Mouse (Mus musculus): ENCODE results near the gene Bach1.

The Bach1 gene

DNA sequence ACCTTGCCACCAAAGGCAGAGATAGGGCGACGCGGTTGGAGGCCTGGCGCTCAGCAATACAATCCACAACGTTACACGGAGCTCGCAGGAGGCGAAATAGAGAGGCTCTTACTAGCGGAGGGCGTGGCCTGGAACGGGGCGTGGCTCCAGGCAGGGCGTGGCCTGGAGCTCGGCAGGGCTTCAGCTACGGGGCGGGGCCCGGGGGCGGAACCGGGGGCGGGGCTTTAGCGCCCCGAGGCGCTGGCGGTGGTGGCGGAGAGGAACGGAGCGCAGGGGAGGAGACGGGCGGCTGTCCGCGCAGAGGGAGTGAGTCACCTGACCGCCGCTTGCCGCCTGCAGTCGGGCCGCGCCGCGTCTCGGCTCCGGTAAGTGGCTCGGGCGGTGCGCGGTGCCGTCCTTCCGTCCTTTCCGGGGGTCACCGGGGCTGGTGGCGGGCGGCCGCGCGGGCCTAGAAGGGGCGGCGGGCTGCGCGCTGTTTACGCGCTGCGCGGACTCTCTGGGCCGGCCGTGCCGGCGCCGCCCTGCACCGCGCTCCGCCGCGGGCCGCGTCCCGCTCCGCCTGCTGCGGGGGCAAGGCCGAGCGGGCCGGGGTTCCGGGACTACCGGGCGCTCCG lies at the start of gene Bach1:
Gene Bach1 (plus strand): TSS at position 254 of the 614 bp plus-strand sequence.
- DNase-seq (ENCODE audit: low spot score), result peak; percentile 93

- no peak for DNase-seq (ENCODE audit: low spot score)
These were observed 46.4 kb upstream of the Bach1 start for GRCm38 (mm10) chr16:87652344-87652743.

GRCm38 (mm10) chr16:87652924-87653323 lies 45.8 kb upstream of the Bach1 start:
- no peak for DNase-seq (ENCODE audit: low spot score)

- DNase-seq (ENCODE audit: low spot score), result peak; percentile 16
These were observed 44.6 kb upstream of the Bach1 start for GRCm38 (mm10) chr16:87654016-87654575.

GRCm38 (mm10) chr16:87655005-87655404 lies 43.7 kb upstream of the Bach1 start:
- no peak for DNase-seq (ENCODE audit: low spot score)

DNA sequence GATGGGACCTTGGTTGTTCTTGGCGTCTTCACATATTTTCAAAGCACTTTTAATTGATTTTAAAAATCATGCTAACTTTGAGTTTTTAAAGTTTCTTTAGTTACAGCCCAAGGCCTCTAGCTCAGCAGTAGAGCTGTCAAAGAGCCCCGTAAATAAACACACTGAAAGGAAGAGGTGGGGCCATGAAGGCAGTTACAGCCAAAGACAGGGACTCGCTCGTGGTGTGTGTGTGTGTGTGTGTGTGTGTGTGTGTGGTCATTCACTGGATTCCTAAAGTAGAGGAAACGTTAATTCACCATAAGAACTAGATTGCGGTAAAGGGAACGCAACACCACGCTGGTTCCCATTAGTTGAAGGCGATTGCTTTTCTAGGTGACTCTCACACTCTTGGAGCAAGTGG lies 43.2 kb upstream of the Bach1 start:
- DNase-seq (ENCODE audit: low spot score), result peak; percentile 11

GRCm38 (mm10) chr16:87656771-87657170 lies 42.0 kb upstream of the Bach1 start:
- DNase-seq (ENCODE audit: low spot score), result no peak

DNA sequence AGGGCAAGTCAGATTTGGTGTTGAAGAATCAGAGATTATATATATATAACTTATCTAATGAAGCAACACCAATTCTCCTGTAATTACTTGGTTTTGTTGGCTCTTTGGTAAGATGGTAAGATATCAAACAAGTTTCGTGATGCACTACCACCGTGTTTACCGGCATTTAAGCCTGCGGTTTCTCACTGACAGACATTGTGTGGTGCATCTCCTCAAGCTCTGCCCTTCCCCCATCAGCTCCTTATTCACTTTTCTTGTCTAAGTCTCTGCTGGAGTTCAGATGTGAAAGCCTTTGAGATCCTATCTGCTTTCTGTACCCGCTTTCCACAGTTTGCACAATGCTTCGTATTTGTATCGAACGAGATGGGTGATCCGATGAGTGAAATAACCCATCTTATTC lies 41.5 kb upstream of the Bach1 start:
- peak; percentile 23 for DNase-seq (ENCODE audit: low spot score)

- DNase-seq (ENCODE audit: low spot score), result peak; percentile 19
These were observed 37.7 kb upstream of the Bach1 start for GRCm38 (mm10) chr16:87661024-87661471.

DNA sequence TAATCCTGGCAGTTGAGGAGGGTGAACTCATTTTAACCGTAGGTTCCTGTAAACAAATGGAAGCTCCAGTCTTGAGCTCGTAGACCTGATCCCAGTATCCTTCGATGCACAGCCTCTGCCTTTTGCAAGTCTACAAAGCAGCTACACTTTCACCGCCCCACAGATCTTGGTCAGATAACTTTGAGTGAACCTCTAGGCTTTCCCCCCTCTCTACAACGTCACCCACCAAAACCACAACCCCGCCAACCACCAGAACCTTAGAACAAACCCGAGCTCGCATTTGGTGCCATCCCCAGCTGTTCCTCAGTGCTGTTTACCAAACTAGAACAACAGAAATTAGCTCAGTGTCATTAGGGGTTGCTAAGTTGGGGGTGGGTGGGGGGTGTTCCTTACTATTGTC lies 37.1 kb upstream of the Bach1 start:
- DNase-seq (ENCODE audit: low spot score), result peak; percentile 74

DNA sequence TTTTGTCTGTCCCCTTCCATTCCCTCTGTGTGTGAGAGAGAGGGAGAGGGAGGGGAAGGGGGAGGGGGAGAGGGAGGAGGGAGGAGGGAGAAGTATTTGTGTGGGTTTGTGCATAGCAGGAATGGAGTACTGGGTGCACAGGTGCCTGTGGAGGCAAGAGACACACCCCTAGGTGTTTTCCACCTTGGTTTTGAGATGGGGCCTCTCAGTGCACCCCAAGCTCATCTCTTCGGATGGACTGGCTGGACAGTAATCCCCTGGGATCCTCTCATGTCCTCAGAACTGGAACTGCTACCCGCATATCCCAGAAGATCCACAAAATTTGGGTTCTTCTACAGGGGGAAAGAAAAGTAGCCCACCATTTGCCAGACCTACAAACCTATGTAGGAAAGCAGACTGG lies 36.2 kb upstream of the Bach1 start:
- no peak for DNase-seq (ENCODE audit: low spot score)

DNA sequence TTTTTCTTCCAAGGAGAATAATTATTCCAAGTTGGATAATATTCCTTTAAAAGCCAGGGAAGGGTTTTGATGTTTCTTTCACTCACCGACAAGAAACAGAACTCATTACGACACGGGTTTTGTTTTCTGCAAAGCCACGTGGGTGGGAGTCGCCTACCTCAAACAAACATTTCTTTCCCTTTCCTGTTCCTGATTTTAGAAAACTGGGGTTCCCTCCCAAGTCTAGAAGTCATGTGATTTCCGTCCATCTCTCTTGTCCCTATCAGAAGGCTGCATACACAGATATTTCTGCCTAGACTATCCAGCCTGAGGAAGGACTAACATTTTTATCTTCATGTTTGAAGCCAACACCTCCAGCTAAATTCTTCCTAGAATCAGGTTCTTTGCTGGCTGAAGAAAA lies 34.9 kb upstream of the Bach1 start:
- no peak for DNase-seq (ENCODE audit: low spot score)

DNA sequence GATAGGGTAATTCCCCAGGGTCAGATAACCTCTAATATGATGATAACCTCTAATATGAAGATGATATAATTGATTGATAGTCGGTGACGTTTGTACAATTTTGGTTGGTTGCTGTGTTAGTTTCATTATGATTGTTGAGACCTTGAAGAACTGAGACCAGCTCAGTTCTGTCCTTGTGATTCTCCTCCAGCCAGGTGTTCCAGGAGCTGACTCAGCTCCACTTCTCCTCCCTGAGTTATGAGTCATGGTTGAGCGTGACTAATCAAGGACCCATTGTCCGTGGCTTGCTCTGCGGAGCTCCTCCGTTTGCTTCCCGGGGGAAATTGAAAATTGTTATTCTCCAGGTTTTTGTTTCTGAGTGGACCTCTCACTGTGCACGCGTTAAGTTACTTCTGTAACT lies 33.5 kb upstream of the Bach1 start:
- DNase-seq (ENCODE audit: low spot score), result no peak

DNA sequence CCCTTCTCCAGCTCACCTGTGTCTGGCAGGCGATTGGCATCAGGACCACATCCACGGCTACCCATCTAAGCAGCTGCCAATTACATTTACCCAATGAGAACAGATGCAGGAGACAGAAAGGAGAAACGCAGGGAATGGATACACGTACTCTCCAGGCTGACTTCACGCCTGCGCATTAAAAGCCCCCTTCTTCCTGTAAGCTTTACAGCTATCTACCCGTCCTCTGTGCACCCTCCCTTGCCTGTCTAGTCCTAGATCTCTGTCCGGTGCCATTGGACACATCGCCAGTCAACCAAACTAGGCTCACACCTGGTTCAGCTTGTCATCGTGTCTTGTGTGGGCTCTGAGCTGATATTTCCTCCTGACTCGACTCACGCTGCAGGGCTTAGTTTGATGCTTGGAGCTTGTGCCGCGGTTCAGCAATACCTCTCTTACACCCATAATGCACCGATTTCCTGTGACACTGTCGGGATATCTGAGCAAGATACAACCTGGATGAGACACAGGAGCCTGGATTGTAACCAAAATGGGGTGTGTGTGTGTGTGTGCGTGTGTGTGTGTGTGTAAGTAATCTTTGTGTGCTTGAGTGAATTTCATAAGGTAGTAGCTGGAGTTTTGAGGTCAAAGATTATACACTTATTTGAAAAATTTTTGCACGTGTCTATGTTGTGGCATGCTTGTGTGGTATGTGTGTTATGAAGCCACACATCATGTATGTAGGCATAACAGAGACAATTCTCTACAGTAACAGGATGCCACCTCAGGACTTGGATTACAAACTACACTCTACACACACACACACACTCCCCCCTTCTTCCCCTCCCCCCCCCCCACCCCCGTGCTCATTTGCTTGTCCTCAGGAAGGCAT lies 32.8 kb upstream of the Bach1 start:
- no peak for DNase-seq (ENCODE audit: low spot score)

- no peak for DNase-seq (ENCODE audit: low spot score)
These were observed 32.1 kb upstream of the Bach1 start for GRCm38 (mm10) chr16:87666620-87667004.

DNA sequence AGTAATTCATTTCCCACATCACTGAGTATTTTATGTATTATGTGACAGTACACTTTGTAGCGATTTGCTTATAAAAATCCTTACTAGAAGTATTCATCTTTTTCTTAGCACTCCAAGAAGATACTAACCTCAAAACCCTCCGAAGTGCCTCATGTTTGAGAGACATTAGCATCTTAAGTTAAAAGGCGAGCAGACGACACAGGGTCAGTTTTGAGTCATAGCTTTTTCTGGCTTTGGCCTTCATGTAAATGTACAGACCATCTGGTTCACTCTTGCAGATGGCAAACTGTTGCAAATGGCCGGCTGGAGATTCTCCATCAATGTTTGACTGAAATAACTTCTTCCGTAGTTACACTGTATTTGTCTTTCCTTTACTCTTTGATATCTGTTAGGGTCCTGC lies 30.7 kb upstream of the Bach1 start:
- DNase-seq (ENCODE audit: low spot score), result no peak

GRCm38 (mm10) chr16:87670091-87670820 lies 28.5 kb upstream of the Bach1 start:
- DNase-seq (ENCODE audit: low spot score), result no peak

DNA sequence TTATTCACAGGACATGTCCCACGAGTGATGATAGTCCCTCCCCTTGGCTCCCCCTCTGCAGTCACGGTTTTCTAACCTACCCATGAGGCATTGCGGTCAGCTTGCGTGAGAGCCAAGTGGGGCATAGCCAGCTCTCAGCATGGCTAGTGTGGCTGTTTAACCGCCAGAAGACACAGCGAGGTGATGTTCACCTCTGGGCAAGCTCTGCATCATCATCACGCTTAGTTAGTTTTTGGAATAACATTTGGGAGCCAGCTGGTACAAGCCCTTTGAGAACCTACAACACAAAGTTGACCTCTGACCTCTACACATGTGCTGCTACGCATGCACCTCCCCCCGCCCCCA lies 28.0 kb upstream of the Bach1 start:
- no peak for DNase-seq (ENCODE audit: low spot score)

DNA sequence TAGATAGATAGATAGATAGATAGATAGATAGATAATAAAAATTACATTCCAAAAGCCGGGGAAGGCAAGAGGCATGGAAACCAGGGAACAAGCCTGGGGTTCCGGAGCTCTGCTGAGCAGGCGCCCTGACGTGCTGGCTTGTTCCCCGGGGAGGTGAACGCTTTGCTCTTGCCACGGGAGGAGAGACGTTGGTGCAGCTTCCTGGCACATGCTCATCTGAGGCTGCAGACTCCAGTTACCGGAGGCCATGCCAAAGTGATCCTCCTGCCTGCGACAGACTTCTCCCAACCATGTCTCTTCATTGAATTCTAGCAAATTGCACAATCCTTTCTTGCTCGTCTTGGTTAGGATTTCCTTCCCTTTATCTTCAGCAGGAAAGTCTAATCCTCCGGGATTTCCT lies 27.4 kb upstream of the Bach1 start:
- DNase-seq (ENCODE audit: low spot score), result no peak

DNA sequence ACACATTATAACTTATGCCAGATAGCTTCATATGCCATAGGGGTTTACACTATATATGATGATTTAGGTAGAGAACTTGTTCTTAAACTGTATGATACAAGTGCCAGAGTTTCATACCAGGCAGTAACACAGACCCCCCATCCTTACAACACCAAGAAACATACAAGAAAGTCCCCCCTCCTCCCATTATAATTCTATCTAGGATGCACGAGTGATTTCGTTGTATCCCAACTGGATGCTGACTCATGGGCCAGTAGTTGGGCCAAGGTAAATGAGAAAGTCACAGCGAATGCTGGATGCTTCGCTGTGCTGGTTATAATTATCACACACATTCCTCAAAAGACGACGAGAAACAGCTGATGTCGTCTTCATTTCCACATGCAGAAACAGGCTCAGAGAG lies 25.6 kb upstream of the Bach1 start:
- DNase-seq (ENCODE audit: low spot score), result no peak

DNA sequence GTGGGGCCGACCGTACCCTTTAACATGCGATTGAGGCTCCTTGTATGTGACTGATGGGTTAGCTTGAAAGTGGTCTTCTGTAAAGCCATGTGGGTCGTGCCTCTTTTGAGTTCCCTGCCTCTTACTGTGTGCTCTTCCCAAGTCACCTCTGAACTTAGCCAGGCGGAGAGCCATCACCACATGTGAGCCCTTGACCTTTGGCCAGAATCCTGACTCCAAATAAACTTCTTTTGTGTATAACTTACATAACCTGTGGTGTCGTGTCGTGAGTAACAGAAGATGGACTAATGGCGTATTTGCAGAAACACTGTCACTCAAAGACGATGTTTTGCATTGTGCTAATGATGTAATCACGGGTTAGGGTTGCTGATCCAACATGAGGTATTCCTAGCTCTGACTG lies 22.6 kb upstream of the Bach1 start:
- DNase-seq (ENCODE audit: low spot score), result no peak

DNA sequence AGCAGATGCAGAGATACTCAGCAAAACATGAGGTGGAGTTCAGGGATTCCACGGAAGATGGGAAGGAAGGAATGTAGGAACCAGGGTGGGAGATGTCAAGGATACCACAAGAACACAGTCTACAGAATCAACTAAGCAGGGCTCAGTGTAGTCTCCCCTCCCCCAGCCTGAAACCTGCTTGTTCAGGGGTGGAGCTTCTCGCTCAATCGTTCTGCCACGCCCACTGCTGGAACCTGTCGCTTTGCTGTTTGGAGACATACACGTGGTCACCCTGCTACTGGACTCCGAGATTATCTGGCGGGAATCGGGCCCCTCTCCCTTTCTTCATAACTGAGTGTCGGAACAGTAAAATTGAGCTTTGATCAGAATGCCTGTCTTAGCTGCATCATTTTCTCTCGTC lies 20.1 kb upstream of the Bach1 start:
- DNase-seq (ENCODE audit: low spot score), result no peak

Data from T-cell, adult 2 months (primary cell).